Mouse (Mus musculus): ENCODE results near the gene Mfsd6. TPM values are rescaled to one million over a fixed set of nuclear protein-coding genes. Genes with fewer than 3 reads are reported as not detected.
A peak's percentile ranks its signal among the peaks of the same experiment; 100 is the strongest.
"Not testable (repeated sequence)": the region's sequence is repeated elsewhere in the genome, so short reads cannot be mapped to it uniquely, and the experiment has no call there.

Mfsd6 gene
- total RNA-seq, 4 experiments from 2014 or later: 83.2 to 91.7 (median 85.4) TPM

- no peak for DNase-seq (ENCODE audit: low spot score in 2 of 2)
Measured at GRCm38 (mm10) chr1:52708745-52709144, 18.5 kb downstream of the Mfsd6 start.

- no peak for DNase-seq (ENCODE audit: low spot score in 2 of 2)
Measured at GRCm38 (mm10) chr1:52707030-52707429, 20.2 kb downstream of the Mfsd6 start.

- no peak for DNase-seq (ENCODE audit: low spot score in 2 of 2)
Measured at GRCm38 (mm10) chr1:52702738-52703491, 24.3 kb downstream of the Mfsd6 start.

GRCm38 (mm10) chr1:52701941-52702340 lies 25.3 kb downstream of the Mfsd6 start:
- DNase-seq (ENCODE audit: low spot score in 2 of 2): no peak

- not testable (repeated sequence) for DNase-seq (ENCODE audit: low spot score in 2 of 2)
Measured at GRCm38 (mm10) chr1:52694456-52694855, 32.8 kb downstream of the Mfsd6 start.

- DNase-seq (ENCODE audit: low spot score in 2 of 2): no peak
Measured at GRCm38 (mm10) chr1:52687636-52688035, 39.6 kb downstream of the Mfsd6 start.

- no peak for DNase-seq (ENCODE audit: low spot score in 2 of 2)
Measured at GRCm38 (mm10) chr1:52683550-52683949, 43.7 kb downstream of the Mfsd6 start.

- DNase-seq (ENCODE audit: low spot score in 2 of 2): no peak
Measured at GRCm38 (mm10) chr1:52676621-52677020, 50.6 kb downstream of the Mfsd6 start.

GRCm38 (mm10) chr1:52675561-52676551 lies 51.4 kb downstream of the Mfsd6 start:
- DNase-seq (ENCODE audit: low spot score in 2 of 2): no peak

- DNase-seq (ENCODE audit: low spot score in 2 of 2): no peak
Measured at GRCm38 (mm10) chr1:52669931-52670330, 57.3 kb downstream of the Mfsd6 start.

GRCm38 (mm10) chr1:52668743-52669323 lies 58.4 kb downstream of the Mfsd6 start:
- DNase-seq (ENCODE audit: low spot score in 2 of 2): no peak

GRCm38 (mm10) chr1:52663228-52663627 lies 64.0 kb downstream of the Mfsd6 start:
- DNase-seq (ENCODE audit: low spot score in 2 of 2): peak in 1 of 2 experiments; percentile 85

- DNase-seq (ENCODE audit: low spot score in 2 of 2): no peak
Measured at GRCm38 (mm10) chr1:52660765-52661164, 66.5 kb downstream of the Mfsd6 start.

- no peak for DNase-seq (ENCODE audit: low spot score in 2 of 2)
Measured at GRCm38 (mm10) chr1:52660278-52660677, 67.0 kb downstream of the Mfsd6 start.

- DNase-seq (ENCODE audit: low spot score in 2 of 2): no peak
Measured at GRCm38 (mm10) chr1:52658160-52658559, 69.1 kb downstream of the Mfsd6 start.

- no peak for DNase-seq (ENCODE audit: low spot score in 2 of 2)
Measured at GRCm38 (mm10) chr1:52655153-52655552, 72.1 kb downstream of the Mfsd6 start.

GRCm38 (mm10) chr1:52653366-52653765 lies 73.9 kb downstream of the Mfsd6 start:
- no peak for DNase-seq (ENCODE audit: low spot score in 2 of 2)

GRCm38 (mm10) chr1:52652601-52653253 lies 74.5 kb downstream of the Mfsd6 start:
- no peak for DNase-seq (ENCODE audit: low spot score in 2 of 2)

GRCm38 (mm10) chr1:52650066-52650465 lies 77.2 kb downstream of the Mfsd6 start:
- no peak for DNase-seq (ENCODE audit: low spot score in 2 of 2)

- peak; percentile 37 to 68 for DNase-seq (ENCODE audit: low spot score in 2 of 2)
Measured at GRCm38 (mm10) chr1:52648153-52649027, 78.9 kb downstream of the Mfsd6 start.

All from left cerebral cortex, adult 8-10 months (tissue).